Mouse (Mus musculus): ENCODE data around the gene Arid5b.
A peak's percentile ranks its signal among the peaks of the same experiment; 100 is the strongest.
"Not testable (repeated sequence)": the region's sequence is repeated elsewhere in the genome, so short reads cannot be mapped to it uniquely, and the experiment has no call there.

Arid5b gene

DNA sequence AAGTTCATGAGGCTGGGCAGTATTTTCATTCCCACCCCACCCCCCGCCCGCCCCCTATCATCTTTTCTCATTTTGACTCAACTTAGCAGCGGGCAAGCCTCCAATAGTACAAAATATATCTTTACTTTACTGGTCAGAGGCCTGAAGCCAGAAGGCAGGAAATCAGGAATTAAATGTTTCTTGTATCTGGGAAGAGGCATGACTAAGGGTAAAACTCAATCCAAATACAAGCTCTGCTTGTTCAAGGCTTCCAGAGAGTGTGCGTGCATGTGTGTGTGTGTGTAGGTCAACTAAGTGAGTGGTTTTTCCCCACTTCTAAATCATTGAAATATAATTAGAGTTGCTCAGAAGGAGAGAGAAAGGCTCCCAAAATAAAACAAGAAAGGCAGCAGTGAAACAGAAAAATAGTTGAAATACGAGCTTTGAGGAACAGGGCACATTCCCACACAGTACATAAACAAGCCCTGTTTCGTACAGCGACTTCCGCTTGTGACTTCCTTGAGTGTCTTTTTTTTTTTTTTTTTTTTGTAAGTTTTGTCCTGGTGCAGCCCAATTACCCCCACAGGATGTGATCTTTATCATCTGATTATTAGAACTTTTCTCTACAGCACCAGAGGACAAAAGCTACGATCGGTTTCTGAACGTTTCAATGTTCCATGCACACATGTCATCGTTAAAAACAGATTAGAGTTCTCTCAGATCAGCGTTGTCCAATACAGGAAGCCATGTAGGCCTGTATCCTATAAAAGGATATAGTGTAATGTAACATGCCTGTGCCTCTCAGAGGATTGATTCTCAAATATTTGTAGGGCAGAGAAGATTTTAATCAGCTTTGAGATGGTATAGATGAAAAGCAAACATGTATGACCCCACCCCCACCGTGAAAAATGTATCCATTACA is 173.4 kb downstream of the Arid5b start:
- DNase-seq = no peak

DNA sequence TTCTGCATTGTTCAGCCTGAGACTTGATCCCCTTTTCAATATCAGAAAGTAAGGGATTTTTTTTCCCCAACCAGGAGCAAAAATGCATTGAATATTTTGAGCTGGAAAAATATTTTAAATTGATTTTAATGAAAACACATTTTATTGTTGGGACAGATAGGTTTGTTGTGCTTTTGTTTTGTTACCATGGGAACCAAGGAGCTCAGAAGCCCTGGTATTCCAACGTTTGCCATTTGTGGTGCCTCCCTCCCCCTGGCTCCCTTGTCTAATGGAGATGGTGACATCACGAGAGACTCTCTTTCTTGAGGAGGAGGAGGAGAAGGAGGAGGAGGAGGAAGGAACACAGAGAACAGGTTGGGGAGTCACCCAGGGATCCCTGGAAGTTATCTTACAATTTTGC is 174.1 kb downstream of the Arid5b start:
- peak; percentile 56 to 68 for DNase-seq

DNA sequence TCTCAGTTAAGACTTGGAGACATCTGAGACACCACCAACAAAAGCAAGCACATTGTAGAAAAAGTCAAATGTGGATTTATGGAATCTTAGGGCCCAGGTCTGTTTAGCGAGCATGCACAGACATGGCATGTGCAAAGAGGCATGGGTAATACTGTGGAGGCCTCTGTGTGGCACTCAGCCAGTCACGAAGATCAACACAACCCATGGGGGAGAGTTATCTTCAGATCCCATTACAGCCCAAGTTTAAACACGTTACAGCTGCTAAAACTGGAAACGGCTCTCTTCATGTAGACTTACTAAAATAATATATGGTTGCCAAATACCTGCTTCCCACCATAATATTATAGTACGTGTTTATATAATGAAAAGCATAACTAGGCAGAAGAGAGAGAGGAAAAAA is 174.6 kb downstream of the Arid5b start:
- DNase-seq = no peak

DNA sequence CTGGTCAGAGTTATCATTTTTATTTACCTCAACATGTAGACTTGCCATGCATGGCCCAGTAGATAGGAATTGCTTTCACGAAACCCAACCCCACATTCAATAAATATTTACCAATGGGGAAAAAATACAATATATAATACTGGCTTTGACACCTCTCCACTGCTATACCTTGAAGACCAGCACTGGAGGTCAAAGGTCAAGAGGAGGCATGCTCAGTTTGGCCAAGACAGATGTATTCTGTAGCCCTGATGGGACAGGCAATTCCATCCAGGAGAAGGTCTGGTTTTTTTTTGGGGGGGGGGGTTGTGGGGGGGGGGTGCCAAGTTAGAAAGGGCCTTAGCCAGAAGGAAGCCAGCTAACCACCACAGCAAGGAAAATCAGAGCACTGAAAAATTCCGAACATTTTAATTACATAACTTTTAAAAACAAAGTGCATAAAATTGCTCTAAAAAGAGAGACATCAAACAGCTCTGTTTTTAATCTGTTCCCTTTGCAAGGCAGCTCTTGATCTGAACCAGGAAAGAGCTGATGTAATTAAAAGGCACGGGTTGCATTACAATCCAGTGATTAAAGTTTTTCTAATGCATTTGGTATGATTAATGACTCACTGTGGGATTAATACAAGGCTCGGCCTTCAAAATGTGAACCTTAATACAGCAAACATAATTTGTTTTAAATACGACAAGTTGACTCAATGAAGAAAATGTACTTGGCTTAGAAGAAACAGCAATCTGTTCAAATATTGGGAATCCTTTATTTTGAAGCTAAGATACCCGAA is 175.3 kb downstream of the Arid5b start:
- no peak for DNase-seq

DNA sequence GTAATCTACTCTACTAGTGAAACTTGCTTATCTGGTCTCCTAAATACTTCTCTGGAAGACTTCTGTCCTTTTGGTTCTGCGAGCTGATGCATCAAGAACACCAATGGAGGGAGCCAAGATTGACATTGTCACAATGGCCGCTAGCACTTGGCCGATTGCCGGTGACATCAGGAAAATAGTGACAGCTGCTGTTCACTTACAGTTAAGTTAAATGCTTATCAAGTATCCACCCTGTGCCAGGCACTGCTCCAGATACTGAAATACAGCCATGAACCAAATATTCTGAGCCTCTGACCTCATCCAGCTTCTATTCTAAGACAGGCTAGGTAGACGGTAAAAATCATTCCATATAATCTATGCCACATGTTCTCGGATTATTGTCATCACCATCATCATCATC is 176.0 kb downstream of the Arid5b start:
- no peak for DNase-seq

DNA sequence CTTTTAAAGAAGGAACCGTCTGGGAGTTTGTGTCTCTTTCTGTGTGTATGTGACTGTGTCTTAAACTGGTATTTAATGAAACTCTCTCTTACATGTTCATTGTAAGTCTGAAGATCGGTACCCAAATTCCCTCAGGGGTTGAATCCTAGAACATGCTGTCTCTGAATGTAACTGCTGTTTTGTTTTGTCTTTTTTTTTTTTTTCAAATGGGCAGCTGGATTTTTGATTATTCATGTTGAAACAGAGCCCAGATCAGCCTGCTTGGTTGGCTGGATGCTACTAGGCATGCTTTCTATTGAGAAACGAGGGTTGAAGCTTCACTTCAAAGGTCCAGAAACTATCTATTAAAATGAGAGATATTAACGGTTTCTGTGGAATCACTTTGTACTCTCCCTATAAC is 177.3 kb downstream of the Arid5b start:
- no peak for DNase-seq

DNA sequence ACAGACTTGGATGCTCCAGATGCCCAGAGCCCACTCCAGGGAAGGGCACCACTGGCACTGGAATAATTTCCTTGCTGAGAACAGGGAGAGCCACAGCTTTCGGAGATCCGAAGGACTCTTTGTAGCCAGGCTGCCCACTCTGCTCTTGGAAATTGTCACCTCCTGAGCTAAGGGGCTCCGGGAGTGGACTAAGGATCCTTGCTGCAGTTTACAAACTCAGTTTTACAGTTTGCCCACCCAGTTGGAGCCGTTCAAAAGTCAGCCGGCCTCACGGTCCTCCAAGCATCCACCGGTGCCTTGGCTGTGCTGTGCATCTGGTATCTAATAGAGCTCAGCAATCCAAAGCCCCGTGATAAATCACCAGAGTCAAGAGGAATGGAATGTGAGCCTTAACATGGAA is 178.0 kb downstream of the Arid5b start:
- DNase-seq = no peak

DNA sequence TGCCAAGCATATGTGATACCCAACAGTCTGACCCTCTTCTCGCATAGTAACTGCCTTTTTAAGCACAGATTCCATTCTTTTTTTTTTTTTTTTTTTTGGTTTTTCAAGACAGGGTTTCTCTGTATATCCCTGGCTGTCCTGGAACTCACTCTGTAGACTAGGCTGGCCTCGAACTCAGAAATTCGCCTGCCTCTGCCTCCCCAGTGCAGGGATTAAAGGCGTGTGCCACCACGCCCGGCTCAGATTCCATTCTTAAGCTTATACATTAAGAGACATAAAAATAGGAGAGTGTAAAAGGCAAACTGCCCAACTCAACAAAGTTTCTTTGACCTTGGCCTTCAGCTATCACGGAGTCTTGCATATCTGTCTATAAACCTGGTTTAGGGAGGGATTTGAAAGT is 178.7 kb downstream of the Arid5b start:
- not testable (repeated sequence) for DNase-seq

DNA sequence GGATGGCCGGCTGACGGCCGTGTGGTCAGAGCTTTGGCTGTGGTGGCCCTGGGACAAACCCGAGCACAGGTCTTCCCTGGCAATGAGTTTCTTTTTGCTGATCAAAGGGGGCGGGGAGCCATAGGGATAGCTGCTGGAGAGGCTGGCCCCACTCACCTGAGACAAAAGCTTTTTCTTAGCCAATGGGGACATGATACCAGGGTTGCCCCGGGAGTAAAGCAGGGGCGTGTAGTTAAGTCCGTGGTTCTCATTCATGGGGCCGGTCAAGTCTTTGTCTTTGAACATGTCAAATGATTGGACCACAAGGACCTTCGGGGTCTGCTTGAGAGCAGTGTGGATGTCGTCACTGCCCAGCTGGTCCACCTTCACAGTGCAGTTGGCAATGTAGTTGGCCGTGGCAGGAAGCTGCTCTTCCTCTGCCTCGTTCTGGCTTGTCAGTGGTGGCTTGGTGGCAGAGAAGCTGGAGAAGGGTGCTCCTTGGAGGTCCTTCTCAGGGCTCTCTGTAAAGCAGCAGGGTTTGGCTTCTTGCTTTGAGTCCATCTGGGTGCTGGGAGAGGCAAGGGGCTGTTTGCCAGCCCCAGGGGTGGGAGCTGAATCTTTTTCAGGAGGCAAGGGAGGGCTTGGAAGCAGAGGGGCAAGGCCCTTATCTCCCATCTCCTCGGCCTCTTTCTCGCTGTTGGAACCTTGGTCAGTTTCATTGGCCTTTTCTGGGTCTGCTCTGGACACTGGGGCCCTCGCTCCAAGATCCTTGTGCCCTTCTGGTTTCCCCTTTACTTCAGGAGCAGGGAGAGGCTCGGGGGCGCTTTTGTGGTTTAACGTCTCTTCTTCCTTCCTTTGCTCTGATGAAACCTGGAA is 180.5 kb downstream of the Arid5b start:
- DNase-seq = no peak

DNA sequence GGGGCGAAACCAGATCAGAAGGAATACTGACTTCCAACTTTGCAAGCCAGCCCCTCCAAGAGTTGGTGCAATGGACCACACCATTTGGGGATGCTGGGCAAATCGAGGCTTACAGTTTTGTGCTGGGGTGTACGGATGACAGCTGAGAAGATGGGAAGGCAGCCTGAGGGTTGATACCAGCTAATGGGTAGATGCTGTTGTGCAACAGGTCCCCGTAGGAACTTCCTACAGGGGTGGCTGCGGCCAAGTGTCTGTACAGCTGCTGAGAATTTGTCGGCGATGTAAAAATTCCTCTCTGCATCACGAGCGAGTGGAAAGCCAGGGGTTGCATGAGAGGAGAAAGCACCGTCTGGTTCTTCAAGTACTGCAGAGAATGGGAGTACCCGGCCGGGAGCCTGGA is 182.1 kb downstream of the Arid5b start:
- DNase-seq = no peak

DNA sequence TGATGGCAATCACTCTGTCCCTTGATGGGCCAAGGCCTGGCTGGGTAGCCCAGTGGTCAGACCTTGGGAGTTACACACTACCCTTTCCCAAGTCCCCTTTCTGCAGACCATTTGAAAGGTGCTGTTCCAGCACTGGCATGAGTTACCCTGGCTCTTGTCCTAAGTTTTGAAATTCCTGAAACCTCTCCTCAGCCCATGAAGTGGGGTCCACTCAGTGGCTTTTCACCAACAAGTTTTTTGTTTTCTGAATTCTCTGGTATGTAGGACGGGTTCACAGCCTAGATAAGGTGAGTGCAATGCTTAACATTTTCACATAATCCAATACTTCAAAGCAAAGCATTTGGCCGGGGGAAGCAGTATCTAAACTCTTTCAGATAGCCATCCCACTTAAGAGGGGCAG is 183.4 kb downstream of the Arid5b start:
- peak; percentile 72 to 77 for DNase-seq

DNA sequence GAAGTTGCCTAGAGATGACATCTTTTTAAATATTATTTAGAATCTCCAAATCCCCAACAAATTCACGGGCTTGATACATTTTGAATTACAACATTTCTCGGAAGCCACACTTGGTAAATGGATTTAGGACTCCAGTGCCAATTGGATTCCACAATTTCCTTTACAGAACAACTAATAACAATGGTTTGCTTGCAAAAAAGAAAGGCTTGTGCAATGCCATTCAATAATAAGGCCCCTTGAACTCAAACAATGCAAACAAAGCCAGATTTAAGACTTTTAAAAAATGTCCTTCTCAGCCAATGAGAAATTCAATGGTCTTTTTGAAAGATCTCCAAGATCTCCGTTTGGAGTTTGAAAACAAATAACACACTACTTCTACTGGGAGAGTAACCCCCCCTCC is 185.0 kb downstream of the Arid5b start:
- no peak for DNase-seq

DNA sequence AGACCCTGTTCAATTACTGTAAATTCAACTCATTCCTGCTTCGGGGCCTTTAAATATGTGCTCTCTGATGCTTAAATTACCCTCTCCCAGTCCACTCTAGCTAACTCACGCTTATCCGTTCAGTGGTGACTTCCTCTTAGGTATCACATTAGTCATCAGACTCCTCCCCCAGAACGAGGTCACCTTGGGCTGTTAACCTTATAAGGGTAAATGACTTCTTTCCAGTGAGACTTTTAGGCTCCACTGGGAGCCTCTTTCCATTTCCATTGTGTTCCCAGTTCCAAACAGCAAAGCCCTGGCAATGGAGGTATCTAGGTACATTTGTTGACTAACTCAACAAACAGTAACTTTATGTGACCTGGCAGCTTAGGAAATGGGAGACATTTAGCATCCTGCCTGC is 186.7 kb downstream of the Arid5b start:
- DNase-seq = no peak

DNA sequence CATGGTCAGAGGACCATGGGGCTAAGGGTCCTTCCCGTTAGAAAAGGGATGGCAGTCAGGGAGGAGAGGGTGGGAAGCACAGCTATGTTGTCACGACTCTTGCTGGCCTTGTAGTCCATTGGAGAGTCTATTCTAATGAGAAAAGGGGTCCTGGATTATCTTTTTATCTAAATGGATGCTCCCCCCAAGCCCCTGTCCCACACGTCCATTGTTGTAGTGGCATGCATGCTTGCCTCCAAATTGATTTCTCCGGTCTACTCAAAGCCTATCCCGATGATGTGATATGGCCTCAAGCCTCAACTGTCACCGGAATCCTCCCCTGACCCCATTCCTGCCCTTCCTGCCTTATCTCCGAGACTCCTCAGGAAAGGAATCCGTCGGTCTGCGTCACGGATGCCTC is 187.5 kb downstream of the Arid5b start:
- DNase-seq = no peak

DNA sequence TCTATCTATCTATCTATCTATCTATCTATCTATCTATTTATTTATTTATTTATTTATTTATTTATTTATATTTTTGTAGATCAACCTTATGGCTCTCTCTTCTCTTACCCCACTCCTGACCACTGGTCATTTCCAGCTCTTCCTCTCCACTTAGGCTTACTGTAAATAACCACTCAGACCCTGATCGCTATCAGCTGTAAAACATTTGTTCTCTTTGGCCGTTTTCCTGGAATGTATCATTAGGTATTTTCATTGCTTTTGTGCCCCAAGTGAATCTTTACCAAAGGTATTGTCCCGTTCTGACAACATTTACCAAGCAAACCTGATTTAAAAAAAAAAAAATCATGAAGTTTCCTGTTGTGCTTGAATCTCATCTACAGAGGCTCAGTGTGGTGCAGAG is 188.0 kb downstream of the Arid5b start:
- no peak for DNase-seq

DNA sequence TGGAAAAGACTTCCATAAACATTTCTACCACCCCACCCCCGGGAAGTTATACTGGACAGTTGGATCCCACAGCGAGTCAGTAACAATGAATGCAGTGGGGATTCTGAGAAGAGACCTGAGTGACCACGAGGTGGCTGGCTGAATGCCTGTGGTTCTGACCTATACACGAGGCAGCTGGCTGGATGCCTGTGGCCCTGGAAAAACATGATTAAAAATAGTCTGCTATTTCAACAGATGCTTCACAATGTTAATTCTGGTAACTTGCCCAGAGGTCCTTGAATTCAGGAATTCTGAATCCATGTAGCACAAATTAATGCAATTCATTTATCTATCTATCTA is 188.4 kb downstream of the Arid5b start:
- DNase-seq = peak; percentile 89 to 92

DNA sequence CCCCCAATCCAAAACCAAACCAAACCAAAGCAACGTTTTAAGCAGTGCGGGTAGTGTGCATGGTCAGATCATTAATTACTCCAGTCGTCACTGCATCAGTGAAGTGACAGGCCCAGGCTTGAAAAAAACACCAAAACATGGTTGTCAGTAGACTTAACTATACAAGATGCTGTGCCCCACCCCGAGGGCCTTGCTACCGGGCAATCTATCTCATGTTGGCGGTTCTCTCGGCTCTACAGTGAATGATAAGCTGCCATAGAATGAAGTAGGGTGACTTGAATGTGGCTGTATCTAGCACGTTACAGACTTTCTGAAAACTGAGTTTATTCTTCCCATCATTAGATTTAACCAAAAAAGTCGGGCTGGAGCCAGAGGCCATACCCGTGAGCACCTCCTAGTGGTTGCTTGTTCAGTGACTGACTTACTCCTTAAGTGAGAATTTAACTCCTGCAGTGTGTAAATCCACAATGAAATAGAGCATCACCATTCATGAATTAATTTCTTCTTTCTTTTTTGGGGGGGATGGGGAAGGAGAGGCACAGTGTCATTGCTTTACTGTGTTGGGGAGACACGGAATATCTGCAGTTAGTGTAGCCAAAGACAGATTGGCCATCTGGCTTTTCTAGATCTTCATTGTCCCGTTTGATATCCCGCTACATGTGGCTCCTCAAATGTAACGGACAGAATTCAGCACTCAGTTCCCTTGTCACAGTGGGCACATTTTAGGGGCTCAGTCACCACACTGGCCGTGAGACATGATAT is 188.9 kb downstream of the Arid5b start:
- DNase-seq = no peak

DNA sequence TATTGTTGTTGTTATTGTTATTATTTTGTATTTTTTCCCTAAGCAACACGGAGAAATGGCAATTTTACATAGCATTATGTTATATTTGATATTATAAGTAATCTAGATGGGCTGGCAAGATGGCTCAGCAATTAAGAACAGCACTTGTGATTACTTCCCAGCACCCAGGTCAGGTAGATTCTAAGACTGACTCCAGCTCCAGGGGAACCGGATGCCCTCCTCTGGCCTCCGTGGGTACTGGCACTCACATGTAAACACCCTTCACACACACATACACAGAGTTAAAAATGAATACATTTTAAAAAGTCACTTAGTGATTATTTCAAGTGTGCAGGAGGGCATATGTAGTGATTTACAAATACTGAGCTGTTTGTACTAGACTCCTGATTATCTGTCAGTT is 190.8 kb downstream of the Arid5b start:
- DNase-seq = no peak

DNA sequence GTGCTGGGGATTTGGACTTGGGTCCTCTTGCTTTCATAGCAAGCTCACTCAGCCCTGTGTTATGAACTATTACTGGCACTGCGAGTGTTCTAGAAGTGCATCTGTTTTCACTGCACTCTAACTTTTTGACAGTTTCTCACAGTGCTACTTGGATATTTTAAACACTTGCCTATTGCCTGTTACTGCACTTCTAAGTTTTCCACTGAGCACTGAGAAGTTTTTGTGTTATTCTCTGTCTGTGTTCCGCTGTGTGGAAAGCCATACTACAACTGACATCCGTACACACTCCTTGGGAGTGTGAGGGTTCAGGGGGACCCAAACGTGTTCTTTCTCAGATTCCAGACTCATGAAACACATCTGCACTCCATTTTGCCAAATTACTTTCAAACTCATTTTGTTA is 191.6 kb downstream of the Arid5b start:
- DNase-seq = no peak

DNA sequence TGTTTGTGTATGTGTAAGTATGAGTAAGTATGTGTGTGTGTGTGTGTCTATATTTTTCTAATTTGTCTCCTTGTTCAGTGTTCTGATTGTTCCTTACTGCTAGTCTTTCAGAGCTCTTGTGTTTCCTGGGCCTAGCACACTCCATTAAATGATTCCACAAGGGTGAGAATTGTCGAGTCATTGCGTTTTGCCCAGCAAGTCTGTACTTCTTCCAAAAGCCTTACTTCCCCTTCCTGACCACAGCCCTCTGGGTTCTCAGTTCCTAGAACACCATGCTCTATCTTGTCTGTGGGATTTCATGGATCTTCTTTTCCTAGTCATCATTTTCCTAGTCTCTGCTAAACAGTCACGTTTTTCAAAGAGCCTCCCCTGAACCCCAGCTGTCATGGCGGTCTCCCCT is 193.0 kb downstream of the Arid5b start:
- no peak for DNase-seq

DNA sequence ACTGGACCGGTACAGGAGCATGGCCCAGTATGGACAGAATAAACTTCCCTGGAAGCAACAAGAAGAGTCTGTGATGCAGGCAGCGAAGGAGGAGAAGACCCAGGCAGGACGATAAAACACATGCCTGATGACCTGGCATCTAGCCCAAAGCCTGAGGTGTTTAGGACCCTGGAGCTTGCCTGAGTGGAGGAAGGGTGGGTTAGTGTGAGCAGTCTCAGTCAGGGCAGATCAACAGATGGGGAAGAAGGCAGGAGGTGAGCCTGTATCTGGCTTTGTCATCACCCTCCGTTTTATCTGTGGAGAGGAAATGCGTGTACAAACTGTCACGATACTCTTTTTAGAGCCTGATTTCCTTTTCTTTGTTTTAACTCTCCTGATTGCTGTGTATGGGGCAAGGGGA is 196.8 kb downstream of the Arid5b start:
- DNase-seq = no peak

DNA sequence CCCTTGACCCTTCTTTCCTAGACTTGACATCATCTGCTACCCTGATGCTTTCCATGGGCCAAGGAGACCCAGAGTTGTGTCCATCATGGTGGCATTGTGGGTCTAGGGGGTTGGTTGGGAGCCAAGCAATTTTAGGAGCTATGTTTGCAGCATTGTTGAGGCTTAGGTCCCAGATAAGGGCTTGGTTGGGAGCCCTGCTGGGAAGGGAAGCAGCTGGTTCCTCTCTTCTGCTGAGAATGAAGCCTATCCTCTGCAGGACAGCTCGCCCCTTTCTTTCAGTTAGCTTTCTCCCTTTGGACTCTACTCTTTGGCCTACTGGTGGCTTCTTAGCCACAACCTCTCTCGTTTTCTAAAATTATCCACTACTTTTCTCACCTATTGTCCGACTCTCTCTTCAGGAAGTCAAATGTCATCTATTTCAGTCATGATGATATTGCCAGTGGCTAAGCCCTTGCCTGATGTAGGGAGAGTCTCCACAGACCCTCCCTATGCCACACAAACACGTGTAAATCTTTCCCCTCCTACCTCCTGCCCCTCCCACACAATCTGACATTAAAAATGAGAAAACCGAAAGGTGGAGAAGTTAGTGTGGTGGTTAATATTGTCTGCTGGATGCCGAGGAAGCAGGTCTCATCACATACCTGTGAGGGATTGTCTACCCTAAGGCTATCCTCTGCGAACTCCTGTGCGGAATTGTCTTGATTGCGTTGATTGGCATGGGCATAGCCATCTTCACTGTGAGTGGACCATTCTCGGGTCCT is 198.4 kb downstream of the Arid5b start:
- no peak for DNase-seq
